Mouse (Mus musculus) cerebellum, adult 2 months (tissue): ENCODE results near the gene Pde11a.

Experiments
- CTCF ChIP-seq: fragments of 200-500 bp; IDR thresholded peaks from 2 replicates; pipeline ENCODE4 v1.5.1; 2011; ENCODE audit warnings: low read depth, mild to moderate bottlenecking, control low read depth, low read length, moderate library complexity, borderline replicate concordance; ENCODE audit not compliant: insufficient read depth
- POLR2A ChIP-seq: fragments of 200-500 bp; IDR thresholded peaks from 2 replicates; pipeline ENCODE4 v1.6.1; 2011; ENCODE audit warnings: low read length, control low read depth, borderline replicate concordance; ENCODE audit not compliant: insufficient read depth

- TF ChIP-seq CTCF = no peak
- TF ChIP-seq POLR2A = no peak
Observed at GRCm38 (mm10) chr2:76109653-76110052, 228.9 kb downstream of the Pde11a start.
